Mouse (Mus musculus) left cerebral cortex, adult 11 months (tissue): Measurements from ENCODE around the gene Fam19a2.
A peak's percentile ranks its signal among the peaks of the same experiment; 100 is the strongest.

Experiments
- DNase-seq: peaks from one replicate; pipeline ENCODE4 v3.0.0; 2022; ENCODE audit warnings: low spot score

Gene Fam19a2

DNA sequence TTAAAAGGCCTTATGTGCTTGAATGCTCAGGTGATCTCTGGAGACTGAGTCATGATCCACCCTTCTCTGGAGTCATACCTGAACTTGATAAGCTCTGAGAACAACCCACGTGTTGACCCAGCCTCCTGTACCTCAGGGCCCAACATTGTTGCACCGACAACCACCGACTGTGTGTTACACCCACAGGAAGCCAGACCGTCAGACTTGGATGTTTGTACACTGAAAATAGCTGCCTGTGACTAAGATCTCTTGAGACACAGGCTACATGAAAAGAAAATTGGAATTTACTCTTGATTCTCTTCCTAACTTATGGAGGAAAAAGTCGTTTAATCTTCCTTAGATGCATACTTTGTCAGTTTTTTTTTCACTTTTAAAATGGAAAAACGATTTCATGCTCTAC lies 121.8 kb downstream of the Fam19a2 start:
- DNase-seq: no peak

DNA sequence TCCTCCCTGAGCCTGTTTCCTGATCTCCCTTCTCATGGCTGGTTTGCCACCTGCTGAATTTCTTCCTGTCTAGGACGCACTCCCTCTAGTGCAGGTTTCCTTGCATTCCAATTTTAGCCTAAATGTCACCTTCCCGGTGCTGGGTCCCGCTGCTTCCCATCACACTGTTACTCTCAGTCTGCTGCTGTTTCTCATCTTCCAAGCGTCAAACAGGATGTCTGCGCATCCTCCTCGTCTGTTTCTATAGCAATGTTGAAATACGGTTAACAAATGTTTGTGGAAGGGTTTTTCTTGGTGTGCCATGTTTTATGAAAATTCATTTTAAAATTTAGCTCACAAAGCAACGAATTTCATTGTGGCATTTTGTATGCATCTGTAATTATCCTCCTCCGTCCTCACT lies 131.6 kb downstream of the Fam19a2 start:
- DNase-seq: no peak

DNA sequence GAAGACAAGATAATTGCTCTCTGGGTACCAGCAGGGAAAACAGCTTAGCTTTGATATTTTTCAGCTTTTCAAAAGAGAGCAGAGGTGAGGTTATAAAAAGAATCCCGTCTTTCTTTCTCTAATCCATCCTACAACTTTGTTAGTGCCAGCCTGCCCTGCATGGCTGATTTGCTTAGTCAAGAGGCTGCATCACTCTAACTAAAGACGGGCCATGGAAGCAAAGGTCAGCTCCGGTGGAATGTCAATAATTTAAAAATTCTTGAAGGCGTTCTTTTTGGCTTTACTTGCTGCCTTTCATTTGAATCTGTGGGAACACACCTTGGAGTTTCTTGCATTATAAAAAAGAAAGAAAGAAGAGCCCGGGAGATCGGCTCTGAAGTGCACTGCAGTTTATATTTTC lies 134.3 kb downstream of the Fam19a2 start:
- DNase-seq: no peak

DNA sequence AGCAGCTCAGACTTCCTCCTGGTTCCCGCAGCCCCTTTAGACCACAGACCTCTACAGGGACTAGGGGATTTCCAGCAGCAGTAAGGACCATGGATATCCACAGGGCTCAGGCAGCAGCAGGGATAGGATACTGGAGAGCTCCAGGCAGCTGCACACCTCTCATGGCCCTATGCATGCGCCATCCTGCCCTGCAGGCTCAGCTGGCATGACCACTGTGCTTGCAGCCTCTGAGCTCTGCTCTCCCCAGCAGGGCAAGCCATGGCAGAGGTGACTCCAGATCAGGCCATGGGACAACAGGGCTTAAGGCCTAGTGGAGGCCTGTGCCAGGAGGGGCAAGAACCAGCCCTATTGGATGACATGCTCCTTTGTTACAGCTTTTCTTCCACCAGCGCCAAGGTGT lies 137.4 kb downstream of the Fam19a2 start:
- no peak for DNase-seq

- no peak for DNase-seq
Observed at GRCm38 (mm10) chr10:123402460-123402859, 138.7 kb downstream of the Fam19a2 start.

DNA sequence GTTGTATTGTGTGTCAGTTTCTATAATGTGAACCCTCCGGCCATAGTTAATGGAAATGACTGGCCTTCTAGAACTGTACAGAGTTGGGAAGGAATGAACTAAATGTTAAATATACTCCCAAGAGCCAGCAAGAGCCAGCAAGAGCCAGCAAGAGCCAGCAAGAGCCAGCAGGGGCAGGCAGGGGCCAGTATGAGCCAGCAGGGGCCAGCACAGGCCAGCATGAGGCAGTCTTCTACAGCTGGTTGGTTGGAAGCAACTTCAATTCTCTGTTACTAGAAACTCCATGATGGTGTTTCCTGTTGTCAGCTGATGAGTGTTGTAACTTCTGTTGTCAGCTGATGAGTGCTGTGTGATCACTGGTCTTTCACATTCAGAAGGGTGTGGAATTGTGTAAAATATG lies 151.2 kb downstream of the Fam19a2 start:
- no peak for DNase-seq

- DNase-seq: no peak
Observed at GRCm38 (mm10) chr10:123416024-123416423, 152.2 kb downstream of the Fam19a2 start.

DNA sequence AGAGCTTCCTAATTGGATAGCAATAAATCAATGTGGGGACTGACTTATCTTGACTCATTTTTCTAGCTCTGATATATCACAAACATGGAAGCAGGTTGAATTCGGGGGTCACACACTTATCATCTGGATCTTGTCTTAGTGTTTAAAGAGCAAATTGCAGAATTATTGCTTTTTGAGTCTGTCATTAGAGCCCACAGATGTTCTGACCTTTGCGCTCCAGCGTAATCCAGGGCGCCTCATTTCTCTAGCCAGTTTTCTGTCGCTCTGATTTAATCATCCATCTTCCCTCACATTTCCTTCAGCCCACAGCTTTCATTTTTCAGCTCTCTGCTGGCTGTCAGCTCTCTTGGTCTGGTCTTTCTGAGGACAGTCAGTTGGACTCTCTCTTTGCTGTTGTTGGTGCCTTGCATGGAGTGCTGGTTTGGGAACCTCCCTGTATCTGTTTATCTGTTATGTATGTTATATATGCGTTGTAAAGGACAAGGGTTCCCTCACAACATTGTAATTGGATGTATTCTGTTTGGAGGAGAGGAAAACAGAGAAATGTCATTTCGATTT lies 154.9 kb downstream of the Fam19a2 start:
- no peak for DNase-seq

GRCm38 (mm10) chr10:123420249-123420648 lies 156.5 kb downstream of the Fam19a2 start:
- no peak for DNase-seq

DNA sequence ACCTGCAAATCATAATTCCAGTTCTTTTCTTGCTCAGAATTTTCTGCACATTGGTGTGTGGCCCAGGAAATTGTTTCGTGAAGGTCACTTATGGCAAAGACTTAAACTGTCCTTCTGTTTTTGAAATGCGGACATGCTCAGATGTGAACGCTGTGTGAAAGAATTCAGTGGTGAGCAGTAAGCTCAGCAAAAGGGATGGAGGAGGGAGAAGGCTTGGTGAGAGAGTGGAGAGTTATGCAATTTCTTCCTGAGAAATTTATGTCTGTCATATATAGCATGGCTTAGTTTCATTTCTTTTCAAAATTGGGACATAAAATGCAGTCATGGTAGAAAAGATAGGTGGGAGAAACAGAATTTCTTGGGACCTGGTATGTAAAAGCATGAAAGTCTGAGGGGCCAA lies 160.7 kb downstream of the Fam19a2 start:
- no peak for DNase-seq

DNA sequence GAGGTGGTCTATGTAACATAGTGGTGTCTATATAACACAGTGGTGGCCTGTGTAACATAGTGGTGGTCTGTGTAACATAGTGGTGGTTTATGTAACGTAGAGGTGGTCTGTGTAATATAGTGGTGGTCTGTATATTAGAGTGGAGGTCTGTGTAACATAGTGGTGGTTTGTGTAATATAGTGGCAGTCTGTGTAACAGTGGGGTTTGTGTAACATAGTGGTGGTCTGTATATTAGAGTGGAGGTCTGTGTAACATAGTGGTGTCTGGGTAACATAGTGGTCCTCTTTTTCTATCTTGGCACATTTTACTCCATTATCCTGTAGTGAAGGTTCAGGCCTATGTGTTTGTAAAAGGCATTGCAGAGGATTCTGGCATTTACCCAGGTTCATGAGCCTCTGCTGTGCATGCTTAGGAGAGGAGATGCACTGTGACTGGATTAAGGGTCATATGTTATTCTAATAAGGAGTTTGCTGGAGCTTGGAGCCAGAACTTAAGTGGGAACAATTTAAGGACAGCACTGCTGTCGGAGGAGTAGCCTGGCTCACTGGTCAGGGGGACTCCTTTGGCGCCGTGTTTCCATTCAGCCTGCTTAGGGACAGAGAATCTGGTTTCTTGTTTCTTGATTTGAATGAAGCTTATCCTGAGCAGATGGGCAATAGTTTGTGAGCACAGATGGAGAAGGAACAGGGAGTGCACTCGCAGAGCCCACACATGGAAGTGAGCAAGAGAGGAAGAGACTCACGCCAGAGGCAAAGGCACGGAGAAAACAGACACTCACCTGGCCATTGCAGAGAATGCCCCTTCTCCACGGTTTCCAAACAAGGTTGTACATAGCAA lies 162.9 kb downstream of the Fam19a2 start:
- peak; percentile 57 for DNase-seq

DNA sequence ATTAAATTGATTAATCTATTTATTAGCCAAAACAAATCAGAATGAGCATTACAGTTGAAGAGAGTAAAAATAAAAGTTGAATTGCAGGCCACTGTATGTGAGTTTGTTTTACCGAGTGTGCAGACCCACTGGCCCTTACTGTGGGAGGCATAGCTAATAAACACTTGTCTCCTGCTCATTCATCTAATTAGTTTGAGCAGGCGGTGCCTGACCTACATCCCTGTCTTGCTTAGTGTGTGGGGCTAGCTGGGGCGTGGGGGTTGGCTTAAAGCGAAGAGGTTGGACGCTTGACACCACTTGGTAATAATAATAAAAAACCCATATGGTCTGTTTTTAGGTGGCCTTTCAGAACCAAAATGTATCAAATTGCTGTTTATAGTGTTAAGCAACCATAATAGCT lies 167.8 kb downstream of the Fam19a2 start:
- DNase-seq: no peak

DNA sequence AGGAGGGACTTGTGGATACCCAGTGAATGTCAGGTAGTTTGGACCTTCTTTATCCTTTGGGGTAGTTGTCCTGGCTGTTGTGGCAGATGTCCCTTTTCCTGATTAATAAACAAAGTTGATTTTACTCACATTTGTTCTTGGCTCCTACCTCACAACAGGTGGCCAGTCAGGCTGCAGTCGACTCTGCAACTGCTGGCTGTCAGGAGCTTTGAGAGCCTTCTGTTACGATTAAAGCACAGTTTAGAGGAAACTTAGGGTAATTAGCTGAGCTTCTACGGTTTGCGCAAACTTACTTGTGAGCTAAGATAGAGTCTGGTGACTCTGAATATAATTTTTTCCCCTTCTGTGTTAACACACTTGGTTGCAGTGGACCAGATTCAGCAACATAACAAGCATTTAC lies 173.8 kb downstream of the Fam19a2 start:
- no peak for DNase-seq

GRCm38 (mm10) chr10:123456800-123457199 lies 193.0 kb downstream of the Fam19a2 start:
- DNase-seq: no peak

GRCm38 (mm10) chr10:123460466-123460865 lies 196.7 kb downstream of the Fam19a2 start:
- DNase-seq: no peak

GRCm38 (mm10) chr10:123462305-123462704 lies 198.5 kb downstream of the Fam19a2 start:
- no peak for DNase-seq

- no peak for DNase-seq
Observed at GRCm38 (mm10) chr10:123514749-123515148, 251.0 kb downstream of the Fam19a2 start.

GRCm38 (mm10) chr10:123520613-123521012 lies 256.8 kb downstream of the Fam19a2 start:
- no peak for DNase-seq

DNA sequence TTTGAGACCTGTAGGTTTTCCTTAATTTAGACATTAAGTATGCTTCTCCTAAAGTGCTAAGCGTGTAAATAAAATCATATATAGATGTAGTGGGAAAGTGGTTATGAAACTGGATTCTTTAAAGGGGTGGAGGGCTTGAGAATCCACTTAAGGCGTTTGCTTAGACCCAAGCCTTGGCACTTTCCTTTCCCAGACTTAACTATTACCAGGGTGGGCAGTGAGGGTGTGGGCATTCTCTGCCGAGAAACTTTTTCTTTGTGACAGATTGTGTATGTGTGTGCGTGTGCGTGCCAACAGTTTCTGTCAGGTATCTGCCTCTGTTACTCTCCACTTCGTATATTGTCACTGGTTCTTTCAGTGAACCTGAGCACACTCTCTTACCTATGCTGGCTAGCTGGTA lies 257.4 kb downstream of the Fam19a2 start:
- DNase-seq: no peak

DNA sequence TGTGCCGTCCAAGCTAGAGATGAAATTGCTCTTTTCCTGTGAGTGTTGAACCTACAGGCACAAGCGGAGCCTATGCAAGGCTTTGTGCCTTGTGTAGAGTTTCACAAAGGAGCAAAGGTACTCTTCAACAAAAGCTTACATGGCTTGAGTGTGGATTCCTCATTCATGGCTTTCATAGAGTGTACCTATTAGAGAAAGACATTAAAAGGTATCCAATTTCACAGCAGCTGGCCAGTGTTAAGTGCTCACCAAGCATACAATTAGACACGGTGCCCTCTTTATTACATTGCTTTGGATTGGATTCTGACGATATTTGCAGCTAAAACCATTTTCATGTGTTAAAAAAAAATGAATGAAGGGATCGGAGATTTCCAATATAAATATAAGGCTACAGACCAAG lies 261.6 kb downstream of the Fam19a2 start:
- DNase-seq: no peak

DNA sequence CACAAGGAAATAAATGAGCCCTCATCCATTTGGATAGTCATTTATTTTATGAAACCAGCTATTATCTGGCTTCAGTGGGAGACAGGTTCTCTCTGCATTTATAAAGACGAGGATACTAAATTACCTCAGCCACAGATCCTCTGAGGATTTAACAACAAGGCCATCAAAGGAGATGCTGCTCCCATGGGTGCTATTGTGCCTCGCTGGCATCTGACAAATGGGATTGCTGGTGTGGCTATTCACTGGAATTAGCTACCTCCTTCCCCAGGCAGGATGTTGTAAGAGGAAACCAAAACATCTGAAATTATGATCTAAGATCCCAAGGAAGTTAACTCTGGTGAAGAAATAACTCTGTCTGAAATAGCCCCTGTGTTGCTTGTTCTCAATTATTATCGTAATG lies 262.3 kb downstream of the Fam19a2 start:
- no peak for DNase-seq

- no peak for DNase-seq
Observed at GRCm38 (mm10) chr10:123536143-123536542, 272.3 kb downstream of the Fam19a2 start.

- DNase-seq: peak; percentile 12
Observed at GRCm38 (mm10) chr10:123548391-123548790, 284.6 kb downstream of the Fam19a2 start.

GRCm38 (mm10) chr10:123567677-123568076 lies 303.9 kb downstream of the Fam19a2 start:
- DNase-seq: no peak
